Mouse (Mus musculus) hindlimb bud, embryonic 11.5 days (tissue): Measurements from ENCODE around the gene Trmt13.
"Not testable (repeated sequence)": the region's sequence is repeated elsewhere in the genome, so short reads cannot be mapped to it uniquely, and the experiment has no call there.

ENCODE experiments used
- DNase-seq: peaks from one replicate; pipeline ENCODE4 v3.0.0-alpha.2; 2012; ENCODE audit warnings: low read depth, low spot score; ENCODE audit errors: extremely low spot score

Trmt13 gene

GRCm38 (mm10) chr3:116634091-116634490 lies 19.7 kb upstream of the Trmt13 start:
- DNase-seq, result no peak

- DNase-seq, result no peak
Observed at GRCm38 (mm10) chr3:116632971-116633370, 18.6 kb upstream of the Trmt13 start.

- no peak for DNase-seq
Observed at GRCm38 (mm10) chr3:116631459-116631858, 17.1 kb upstream of the Trmt13 start.

GRCm38 (mm10) chr3:116622641-116623040 lies 8.3 kb upstream of the Trmt13 start:
- no peak for DNase-seq

- no peak for DNase-seq
Observed at GRCm38 (mm10) chr3:116620636-116621370, 6.4 kb upstream of the Trmt13 start.

- DNase-seq, result no peak
Observed at GRCm38 (mm10) chr3:116618855-116619254, 4.5 kb upstream of the Trmt13 start.

GRCm38 (mm10) chr3:116615318-116616068 lies 1.1 kb upstream of the Trmt13 start:
- no peak for DNase-seq

GRCm38 (mm10) chr3:116604570-116604969 lies 9.8 kb downstream of the Trmt13 start:
- no peak for DNase-seq

- no peak for DNase-seq
Observed at GRCm38 (mm10) chr3:116601781-116602180, 12.6 kb downstream of the Trmt13 start.

GRCm38 (mm10) chr3:116601005-116601404 lies 13.4 kb downstream of the Trmt13 start:
- DNase-seq, result no peak

- DNase-seq, result no peak
Observed at GRCm38 (mm10) chr3:116599705-116600104, 14.7 kb downstream of the Trmt13 start.

- no peak for DNase-seq
Observed at GRCm38 (mm10) chr3:116595603-116595991, 18.8 kb downstream of the Trmt13 start.

GRCm38 (mm10) chr3:116594728-116595602 lies 19.4 kb downstream of the Trmt13 start, which contains the start of gene Sass6:
TSS of gene Sass6 (plus strand) at chr3:116594982.
- peak; percentile 91 for DNase-seq

GRCm38 (mm10) chr3:116594076-116594727 lies 20.2 kb downstream of the Trmt13 start:
- peak; percentile 8 for DNase-seq

- DNase-seq, result no peak
Observed at GRCm38 (mm10) chr3:116582201-116582600, 32.2 kb downstream of the Trmt13 start.

GRCm38 (mm10) chr3:116577286-116577685 lies 37.1 kb downstream of the Trmt13 start:
- DNase-seq, result no peak

- DNase-seq, result no peak
Observed at GRCm38 (mm10) chr3:116570628-116571027, 43.8 kb downstream of the Trmt13 start.

- no peak for DNase-seq
Observed at GRCm38 (mm10) chr3:116563095-116563492, 51.3 kb downstream of the Trmt13 start.

- DNase-seq, result no peak
Observed at GRCm38 (mm10) chr3:116562408-116563094, 51.8 kb downstream of the Trmt13 start, which contains the start of gene Lrrc39. TSS of gene Lrrc39 (plus strand) at chr3:116562973.

GRCm38 (mm10) chr3:116561315-116561714 lies 53.1 kb downstream of the Trmt13 start:
- DNase-seq, result not testable (repeated sequence)
